Mouse (Mus musculus) C2C12 (cell line): Measurements from ENCODE around the gene Kcnip1. TPM values are rescaled to one million over a fixed set of nuclear protein-coding genes. Genes with fewer than 3 reads are reported as not detected.

ENCODE experiments used
- H3K27me3 ChIP-seq: one replicate; pipeline ENCODE4 v1.6.1; 2011; ENCODE audit not compliant: control insufficient read depth, insufficient read depth, insufficient read length
- H3K36me3 ChIP-seq: one replicate; pipeline ENCODE4 v1.6.1; 2011; ENCODE audit not compliant: control insufficient read depth, insufficient read depth
- H3K4me3 ChIP-seq: one replicate; pipeline ENCODE4 v1.5.1; 2011; ENCODE audit warnings: mild to moderate bottlenecking, control low read depth; ENCODE audit not compliant: poor library complexity, insufficient read depth, severe bottlenecking
- H3K79me2 ChIP-seq: one replicate; pipeline ENCODE4 v1.6.1; 2011; ENCODE audit not compliant: control insufficient read depth, insufficient read depth
- H3K79me3 ChIP-seq: one replicate; pipeline ENCODE4 v1.6.1; 2011; ENCODE audit warnings: low read depth, control low read depth
- H3ac ChIP-seq: one replicate; pipeline ENCODE3; 2011; ENCODE audit warnings: low read depth; ENCODE audit not compliant: control insufficient read depth, insufficient read length
- CEBPB ChIP-seq: IDR thresholded peaks from one replicate; pipeline ENCODE4 v1.6.1; 2011; ENCODE audit warnings: low read depth, mild to moderate bottlenecking, control low read depth, moderate library complexity
- CTCF ChIP-seq: IDR thresholded peaks from one replicate; pipeline ENCODE4 v1.5.1; 2011; ENCODE audit not compliant: control insufficient read depth, insufficient read depth, insufficient read length
- FOSL1 ChIP-seq: IDR thresholded peaks from one replicate; pipeline ENCODE4 v1.8.0; 2011; ENCODE audit warnings: mild to moderate bottlenecking, low read length; ENCODE audit not compliant: poor library complexity, insufficient read depth, severe bottlenecking
- MAX ChIP-seq: IDR thresholded peaks from one replicate; pipeline ENCODE4 v1.6.1; 2011; ENCODE audit warnings: mild to moderate bottlenecking, control low read depth
- MYOD1 ChIP-seq: IDR thresholded peaks from one replicate; pipeline ENCODE4 v1.6.1; 2011; ENCODE audit warnings: low read depth; ENCODE audit not compliant: control insufficient read depth, insufficient read length
- MYOG ChIP-seq: IDR thresholded peaks from one replicate; pipeline ENCODE4 v1.6.1; 2011; ENCODE audit not compliant: control insufficient read depth, insufficient read length; ENCODE audit errors: extremely low read depth
- USF1 ChIP-seq: IDR thresholded peaks from one replicate; pipeline ENCODE4 v1.6.1; 2011; ENCODE audit warnings: low read depth, mild to moderate bottlenecking, control low read depth, moderate library complexity
- polyA plus RNA-seq: library from polyadenylated mRNA; unstranded; fragments of >200 nt; fragmentation: generic; extraction: Trizol; gene quantifications from one replicate; pipeline ENCODE4 v1.2.1, GENCODE M21; 2012; ENCODE audit warnings: missing spikeins

Kcnip1 gene
- polyA plus RNA-seq, 1 experiment = not detected

DNA sequence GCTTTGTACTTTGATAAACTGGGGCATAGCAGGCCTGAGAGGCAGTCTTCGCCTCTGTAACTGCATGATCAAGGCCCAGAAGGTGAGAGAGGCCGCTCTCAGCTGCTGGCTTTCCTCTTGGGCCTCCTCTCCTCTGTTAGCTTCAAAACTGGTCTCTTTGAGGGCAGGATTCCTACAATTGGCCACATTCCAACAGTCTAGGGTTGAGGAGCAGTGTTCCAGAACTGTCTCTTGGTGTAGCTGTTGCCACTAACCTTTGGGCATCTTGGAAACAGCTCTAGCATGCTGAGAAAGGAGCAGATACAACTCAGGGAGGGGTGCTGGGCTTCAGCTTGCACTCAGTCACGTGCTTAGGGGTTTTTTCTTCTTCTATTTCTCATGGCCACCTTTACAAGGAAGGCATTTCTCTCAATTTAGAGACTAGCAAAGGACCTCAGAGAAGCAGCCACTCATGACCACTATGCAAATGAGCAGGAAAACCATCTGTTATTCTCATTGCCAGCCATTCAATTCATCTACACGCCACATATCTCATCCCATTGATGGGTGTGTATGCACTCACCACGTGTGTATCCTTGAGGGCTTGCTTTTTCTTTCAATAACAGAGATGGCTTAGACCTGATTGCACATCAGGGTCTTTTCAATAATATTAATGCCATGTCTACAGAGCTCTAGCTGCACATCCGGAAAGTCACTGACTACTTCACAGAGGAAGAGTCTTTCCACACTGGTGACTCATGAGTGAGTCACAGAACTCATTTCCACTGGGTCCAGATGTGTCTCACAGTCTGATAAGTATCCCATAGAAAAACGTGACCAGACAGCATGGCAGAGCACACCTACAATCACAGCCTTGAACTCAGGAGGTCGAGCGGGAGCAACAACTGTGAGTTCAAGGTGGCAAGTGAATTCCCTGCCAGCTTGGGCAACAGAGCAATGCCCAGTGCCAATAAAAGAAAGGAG, 225.7 kb downstream of the Kcnip1 start:
- Histone ChIP-seq H3K79me2 (no peaks in the 10 kb centered on the region), H3ac (no peak overlapping the region), H3K36me3 (no peaks in the 10 kb centered on the region), H3K4me3 (no peak overlapping the region), H3K27me3 (no peaks in the 10 kb centered on the region), H3K79me3 (no peaks in the 10 kb centered on the region)
- peak; percentile 63 for TF ChIP-seq USF1
- peak; percentile 96 for TF ChIP-seq FOSL1
- peak; percentile 72 for TF ChIP-seq CEBPB
- peak; percentile 4 for TF ChIP-seq MYOD1
- no peak for TF ChIP-seq MAX

DNA sequence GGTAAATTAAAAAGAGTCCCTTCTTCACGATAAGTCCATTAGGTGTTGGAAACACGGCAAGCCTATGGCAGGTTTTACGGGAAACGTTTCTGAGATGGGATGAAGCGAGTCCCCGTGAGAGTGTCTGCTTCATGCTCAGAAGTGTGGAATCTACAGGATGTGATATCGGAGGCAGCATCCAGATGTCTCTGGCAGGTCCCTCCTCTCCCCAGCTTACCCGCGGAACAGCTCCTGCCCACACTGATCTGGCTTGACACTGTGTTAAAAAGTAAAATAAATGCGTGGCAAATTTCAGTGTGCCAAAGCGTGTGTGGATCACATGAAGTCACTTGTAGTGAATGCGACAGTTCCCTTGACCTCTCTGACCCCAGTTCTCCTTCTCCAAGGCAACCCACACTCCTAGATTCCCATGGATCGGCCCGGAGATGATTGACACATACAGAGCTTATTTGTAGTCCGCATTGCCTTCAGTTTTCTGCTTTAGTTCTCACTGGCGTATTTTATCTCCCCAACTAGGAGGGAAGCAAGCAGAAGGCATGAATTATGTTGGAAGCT, 231.7 kb downstream of the Kcnip1 start:
- H3K27me3 ChIP-seq = peaks cover 3% of the 10 kb centered on the region
- no peaks in the 10 kb centered on the region for H3K79me3 ChIP-seq
- no peak for TF ChIP-seq CEBPB
- TF ChIP-seq FOSL1 = no peak
- no peak for TF ChIP-seq CTCF
- TF ChIP-seq MYOG = no peak
- no peak for TF ChIP-seq MYOD1
- no peak for TF ChIP-seq USF1
- no peak for TF ChIP-seq MAX
- H3K79me2 ChIP-seq = no peaks in the 10 kb centered on the region
- no peak overlapping the region for H3ac ChIP-seq
- no peak overlapping the region for H3K4me3 ChIP-seq
- no peaks in the 10 kb centered on the region for H3K36me3 ChIP-seq

DNA sequence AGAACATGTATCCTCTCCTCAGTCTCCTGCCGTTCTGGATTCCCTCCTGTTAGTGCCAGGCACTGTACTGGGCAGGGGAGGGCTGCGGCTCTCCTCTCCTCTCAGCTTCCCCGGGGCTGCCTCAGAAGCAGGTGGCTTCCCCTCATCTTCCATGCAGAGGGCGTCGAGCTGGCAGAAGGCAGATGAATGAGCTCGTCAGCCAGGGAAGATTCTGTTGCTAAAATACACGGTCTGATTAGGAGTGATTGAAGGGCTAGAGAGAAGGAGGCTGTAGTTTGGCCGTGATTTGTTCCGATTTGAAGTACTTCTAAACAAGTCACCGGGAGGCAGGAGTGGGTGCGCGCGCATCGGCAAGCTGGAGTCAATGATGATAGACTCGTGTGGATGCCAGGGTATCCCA, 236.3 kb downstream of the Kcnip1 start:
- no peaks in the 10 kb centered on the region for H3K79me3 ChIP-seq
- no peaks in the 10 kb centered on the region for H3K36me3 ChIP-seq
- peaks cover 3% of the 10 kb centered on the region for H3K27me3 ChIP-seq
- no peaks in the 10 kb centered on the region for H3K79me2 ChIP-seq
- TF ChIP-seq MAX = no peak
- TF ChIP-seq MYOG = no peak
- TF ChIP-seq USF1 = no peak
- no peak for TF ChIP-seq MYOD1
- no peak for TF ChIP-seq CEBPB
- no peak for TF ChIP-seq CTCF
- no peak for TF ChIP-seq FOSL1
- H3K4me3 ChIP-seq = no peak overlapping the region
- H3ac ChIP-seq = no peak overlapping the region

- TF ChIP-seq MAX (no peak), CEBPB (no peak), CTCF (no peak), FOSL1 (no peak), MYOG (no peak), USF1 (no peak), MYOD1 (no peak)
- no peak overlapping the region for H3ac ChIP-seq
- no peaks in the 10 kb centered on the region for H3K36me3 ChIP-seq
- H3K4me3 ChIP-seq = no peak overlapping the region
- H3K79me3 ChIP-seq = no peaks in the 10 kb centered on the region
- H3K79me2 ChIP-seq = no peaks in the 10 kb centered on the region
- peaks cover 3% of the 10 kb centered on the region for H3K27me3 ChIP-seq
Measured at GRCm38 (mm10) chr11:33752431-33752873, 240.5 kb downstream of the Kcnip1 start.

DNA sequence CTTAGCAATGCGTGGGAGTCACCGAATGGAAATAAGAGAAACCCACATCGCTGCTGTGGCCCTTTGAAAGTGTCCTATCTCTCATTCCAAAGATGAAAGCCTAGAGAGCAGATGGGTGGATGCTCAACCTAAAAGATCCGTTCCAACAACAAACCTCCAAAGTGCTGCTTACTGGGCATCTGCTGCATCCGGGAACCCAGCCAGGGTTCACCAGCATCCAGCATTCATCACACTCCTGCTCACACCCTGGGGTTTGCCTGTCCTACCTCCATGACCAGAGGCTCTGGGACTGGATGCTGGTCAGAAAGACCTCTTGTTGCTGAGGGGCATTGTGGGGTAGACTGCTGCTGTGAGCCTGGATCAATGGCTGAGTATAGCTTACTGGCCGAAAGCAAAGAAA, 241.4 kb downstream of the Kcnip1 start:
- TF ChIP-seq MAX (no peak), CEBPB (no peak), USF1 (no peak)
- no peak overlapping the region for H3ac ChIP-seq
- no peaks in the 10 kb centered on the region for H3K36me3 ChIP-seq
- no peak overlapping the region for H3K4me3 ChIP-seq
- H3K27me3 ChIP-seq = peaks cover 2% of the 10 kb centered on the region
- no peaks in the 10 kb centered on the region for H3K79me3 ChIP-seq
- H3K79me2 ChIP-seq = no peaks in the 10 kb centered on the region
